Mouse (Mus musculus): ENCODE data around the gene Sidt1. TPM values are rescaled to one million over a fixed set of nuclear protein-coding genes. Genes with fewer than 3 reads are reported as not detected.

The Sidt1 gene
- polyA plus RNA-seq, 1 experiment: not detected

DNA sequence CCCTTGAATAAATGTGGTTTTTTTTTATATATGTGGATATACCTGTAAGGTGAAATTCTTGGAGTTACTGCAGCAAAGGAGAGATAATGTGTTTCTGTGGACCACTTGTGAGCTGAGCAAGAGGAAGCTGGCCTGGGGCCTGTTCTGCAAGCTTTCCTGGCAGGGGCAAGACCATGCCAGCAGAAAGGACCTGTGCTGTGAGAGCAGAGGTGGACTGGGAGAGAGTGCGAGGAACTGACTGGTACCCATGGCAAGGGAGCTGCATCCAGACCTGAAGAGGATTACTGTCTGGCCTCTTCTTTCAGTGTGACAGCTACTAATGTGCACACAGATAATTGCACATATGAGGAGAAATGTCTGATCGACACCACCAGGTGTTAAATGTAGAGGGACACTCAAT, 142.0 kb downstream of the Sidt1 start:
- no peak for TF ChIP-seq EP300 (IDR thresholded peaks at IDR 0.05; ENCODE audit: insufficient read depth, low read depth, low read length)
- no peak for TF ChIP-seq CTCF (IDR thresholded peaks at IDR 0.05; ENCODE audit: low read depth, low read length)
- TF ChIP-seq POLR2A (IDR thresholded peaks at IDR 0.05; ENCODE audit: insufficient read depth, low read length): no peak
- Histone ChIP-seq H3K27me3 (ENCODE audit: control insufficient read depth, insufficient read depth, low read length, poor library complexity, severe bottlenecking) (no peaks in the 10 kb centered on the region), H3K9ac (ENCODE audit: low read depth, poor library complexity, severe bottlenecking) (no peak overlapping the region), H3K36me3 (ENCODE audit: control insufficient read depth, insufficient read depth, low read length, poor library complexity, severe bottlenecking) (no peaks in the 10 kb centered on the region), H3K4me3 (ENCODE audit: low read depth, low read length) (no peak overlapping the region), H3K4me1 (ENCODE audit: control insufficient read depth, insufficient read depth, low read length) (no peaks in the 10 kb centered on the region), H3K9me3 (replicated peaks; ENCODE audit: control insufficient read depth, insufficient read depth, low read length, poor library complexity, severe bottlenecking) (no peaks in the 10 kb centered on the region), H3K27ac (ENCODE audit: insufficient read depth, low read length) (no peak overlapping the region)

Other genes with a start within 250 kb of the Sidt1 start
- gene Atp6v1a, start 193.5 kb downstream of the Sidt1 start, polyA plus RNA-seq (2011; ENCODE audit: insufficient read depth, insufficient read length, low read depth, missing spikeins): 81.2 and 87.7 TPM in 2 replicates
- gene Naa50, start 193.4 kb downstream of the Sidt1 start, polyA plus RNA-seq (2011; ENCODE audit: insufficient read depth, insufficient read length, low read depth, missing spikeins): 157 and 170 TPM in 2 replicates
- gene Usf3, start 159.9 kb downstream of the Sidt1 start, polyA plus RNA-seq (2011; ENCODE audit: insufficient read depth, insufficient read length, low read depth, missing spikeins): 19.3 and 22.4 TPM in 2 replicates
- gene Spice1, start 13.9 kb upstream of the Sidt1 start, polyA plus RNA-seq (2011; ENCODE audit: insufficient read depth, insufficient read length, low read depth, missing spikeins): 56.9 and 60.9 TPM in 2 replicates
- gene Cfap44, start 61.6 kb upstream of the Sidt1 start, polyA plus RNA-seq (2011; ENCODE audit: insufficient read depth, insufficient read length, low read depth, missing spikeins): 2.7 and 4.0 TPM in 2 replicates
- 0.88 and 1.3 TPM in 2 replicates for gene Boc, start 225.7 kb upstream of the Sidt1 start, polyA plus RNA-seq (2011; ENCODE audit: insufficient read depth, insufficient read length, low read depth, missing spikeins)